Mouse (Mus musculus) hindbrain, embryonic 11.5 days (tissue): ENCODE data around the gene Ncoa7. TPM values are rescaled to one million over a fixed set of nuclear protein-coding genes. Genes with fewer than 3 reads are reported as not detected.

Source experiments
- ATAC-seq: fragments of 200-750 bp; cut with Nextera tagmentation; 2 replicates; pipeline ENCODE4 v1.8.0; 2017; ENCODE audit warnings: mild to moderate bottlenecking, moderate TSS enrichment, moderate library complexity; ENCODE audit not compliant: low FRiP score
- DNase-seq: peaks from one replicate; pipeline ENCODE4 v3.0.0-alpha.2; 2015; ENCODE audit warnings: low spot score
- H3K27ac ChIP-seq: fragments of 300-500 bp; sonication (generic); 2 replicates; pipeline ENCODE4 v1.5.1; 2014; ENCODE audit warnings: mild to moderate bottlenecking, low read depth, low read length
- H3K27me3 ChIP-seq: fragments of 300-500 bp; sonication (generic); 2 replicates; pipeline ENCODE4 v1.6.1; 2014; ENCODE audit warnings: mild to moderate bottlenecking, low read length, moderate library complexity, mixed read lengths; ENCODE audit not compliant: control insufficient read depth, insufficient read depth
- H3K36me3 ChIP-seq: fragments of 300-500 bp; sonication (generic); 2 replicates; pipeline ENCODE4 v1.6.1; 2014; ENCODE audit warnings: mild to moderate bottlenecking, low read length, moderate library complexity, mixed read lengths; ENCODE audit not compliant: control insufficient read depth, insufficient read depth
- H3K4me1 ChIP-seq: fragments of 300-500 bp; sonication (generic); replicated peaks from 2 replicates; pipeline ENCODE4 v1.6.1; 2014; ENCODE audit warnings: low read length, mixed read lengths; ENCODE audit not compliant: control insufficient read depth, insufficient read depth
- H3K4me2 ChIP-seq: fragments of 300-500 bp; sonication (generic); replicated peaks from 2 replicates; pipeline ENCODE4 v1.6.1; 2014; ENCODE audit warnings: mild to moderate bottlenecking, low read depth, low read length
- H3K4me3 ChIP-seq: fragments of 300-500 bp; sonication (generic); 2 replicates; pipeline ENCODE4 v1.5.1; 2014; ENCODE audit warnings: low read depth, low read length
- H3K9ac ChIP-seq: fragments of 300-500 bp; sonication (generic); 2 replicates; pipeline ENCODE4 v1.6.1; 2014; ENCODE audit warnings: low read depth, low read length
- H3K9me3 ChIP-seq: fragments of 300-500 bp; sonication (generic); 2 replicates; pipeline ENCODE4 v1.6.1; 2016; ENCODE audit warnings: low read length; ENCODE audit not compliant: control insufficient read depth
- WGBS: fragments of 180-500 bp; shearing (Covaris S2); extraction: QIAGEN DNeasy Blood & Tissue Kit; methylation state at CpG from one replicate; pipeline ENCODE4 v1.1.7; 2014; 5-methylcytosine and 5-hydroxymethylcytosine counted together
- polyA plus RNA-seq: library from polyadenylated mRNA; unstranded; fragments of >200 nt; fragmentation: Nextera tagmentation; extraction: Ambion mirVana; gene quantifications from 2 replicates; pipeline ENCODE4 v1.2.1, GENCODE M21; 2014

Ncoa7 gene
- polyA plus RNA-seq, 1 experiment from 2014 or later, result 9.3 TPM

DNA sequence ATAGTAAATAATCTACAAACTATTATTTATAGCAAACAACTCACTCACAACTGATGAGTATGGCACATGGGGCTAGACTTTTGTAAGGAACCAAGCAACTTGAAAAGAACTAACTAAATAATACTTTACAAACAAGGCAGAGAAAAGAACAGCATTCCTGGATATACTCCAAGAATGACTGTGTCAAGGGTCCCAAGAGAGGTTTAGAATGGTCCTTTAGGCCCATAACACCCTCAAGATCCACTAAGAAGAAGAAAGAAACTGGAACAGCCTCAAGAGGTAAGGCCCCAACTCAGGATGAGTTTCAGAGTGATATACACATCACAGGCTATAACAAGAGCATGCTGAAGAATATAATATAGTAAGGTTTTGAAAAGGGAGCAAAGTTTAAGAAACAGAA lies 47.1 kb downstream of the Ncoa7 start:
- Histone ChIP-seq H3K9ac (no peak overlapping the region), H3K4me1 (no peaks in the 10 kb centered on the region), H3K4me3 (no peak overlapping the region), H3K27me3 (no peaks in the 10 kb centered on the region), H3K4me2 (no peak overlapping the region), H3K27ac (no peak overlapping the region), H3K36me3 (no peaks in the 10 kb centered on the region), H3K9me3 (no peaks in the 10 kb centered on the region)
- ATAC-seq (no peak), DNase-seq (no peak)

DNA sequence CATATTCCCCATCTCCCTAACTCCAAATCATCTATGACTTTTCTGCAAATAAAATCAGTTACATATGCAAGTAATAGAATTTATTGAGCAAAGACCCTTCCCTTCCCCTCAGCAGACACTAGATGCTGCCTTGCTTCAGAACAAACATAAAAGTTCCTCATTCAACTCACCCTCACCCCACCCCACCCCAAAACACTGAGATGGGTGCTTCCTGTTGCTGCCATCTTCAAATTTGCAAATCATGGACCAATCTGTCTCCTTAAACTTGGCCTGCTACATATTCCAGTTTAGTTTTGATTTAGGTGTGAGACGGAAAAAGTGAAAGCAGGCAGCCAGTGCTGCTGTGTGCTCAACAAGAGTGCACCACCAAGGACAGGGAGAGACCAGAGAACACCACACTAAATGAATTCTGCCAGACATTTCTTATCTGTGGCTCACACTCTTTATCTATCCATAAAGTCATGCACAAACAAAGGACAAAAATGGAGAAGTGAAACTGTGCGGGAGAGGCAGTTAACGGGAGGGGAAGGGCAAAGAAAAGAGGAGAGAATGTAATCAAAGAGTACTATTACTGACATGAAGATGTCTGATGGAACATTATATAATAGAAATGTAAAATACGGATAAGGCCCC lies 48.2 kb downstream of the Ncoa7 start:
- no peak overlapping the region for H3K9ac ChIP-seq
- no peak overlapping the region for H3K4me2 ChIP-seq
- no peak overlapping the region for H3K4me3 ChIP-seq
- 79% methylated on average over 4 of the region's 4 CpGs for WGBS
- H3K27ac ChIP-seq, result no peak overlapping the region
- no peaks in the 10 kb centered on the region for H3K36me3 ChIP-seq
- H3K27me3 ChIP-seq, result no peaks in the 10 kb centered on the region
- no peaks in the 10 kb centered on the region for H3K4me1 ChIP-seq
- H3K9me3 ChIP-seq, result no peaks in the 10 kb centered on the region
- ATAC-seq, result no peak
- DNase-seq, result no peak

DNA sequence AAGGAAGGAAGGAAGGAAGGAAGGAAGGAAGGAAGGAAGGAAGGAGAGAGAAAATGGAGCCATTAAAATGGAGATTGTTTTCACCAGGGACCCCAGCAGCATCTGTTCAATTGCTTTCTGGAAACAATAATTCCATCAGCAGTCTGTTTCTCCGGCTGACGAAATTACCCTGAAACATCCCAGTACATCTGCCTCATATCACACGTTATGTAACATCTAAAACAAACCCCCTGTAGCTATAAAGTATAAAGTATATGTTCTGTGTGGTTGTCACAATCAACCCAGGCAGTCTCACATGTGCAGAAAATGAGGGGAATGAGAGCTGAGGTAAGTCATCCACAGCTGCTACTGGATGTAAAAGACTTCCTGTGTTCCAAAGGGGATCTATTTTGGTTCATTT lies 49.0 kb downstream of the Ncoa7 start:
- 78% methylated on average over 3 of the region's 3 CpGs for WGBS
- Histone ChIP-seq H3K9me3 (no peaks in the 10 kb centered on the region), H3K9ac (no peak overlapping the region), H3K4me2 (no peak overlapping the region), H3K27me3 (no peaks in the 10 kb centered on the region), H3K4me1 (no peaks in the 10 kb centered on the region), H3K27ac (no peak overlapping the region), H3K4me3 (no peak overlapping the region), H3K36me3 (no peaks in the 10 kb centered on the region)
- ATAC-seq (no peak), DNase-seq (no peak)

DNA sequence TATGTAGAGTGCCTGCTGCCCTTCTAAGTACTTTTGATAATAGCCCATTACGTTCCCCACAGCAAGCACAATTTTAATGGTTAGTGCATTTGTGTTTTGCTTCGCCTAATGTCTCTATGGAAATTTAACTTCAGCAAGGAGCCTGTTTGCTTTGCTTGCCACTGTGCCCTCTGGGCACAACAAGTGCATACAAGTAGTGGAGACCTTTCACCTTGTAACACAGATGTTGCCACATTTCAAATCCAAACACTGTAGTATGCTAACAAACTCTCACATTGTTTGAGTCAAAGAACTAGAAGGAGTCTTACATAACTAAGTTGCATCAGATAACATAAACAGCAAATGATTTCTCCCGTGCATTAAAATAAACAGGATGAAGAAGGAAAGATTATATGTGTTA lies 50.6 kb downstream of the Ncoa7 start:
- Histone ChIP-seq H3K27ac (no peak overlapping the region), H3K9me3 (no peaks in the 10 kb centered on the region), H3K4me2 (no peak overlapping the region), H3K36me3 (no peaks in the 10 kb centered on the region), H3K27me3 (no peaks in the 10 kb centered on the region), H3K4me3 (no peak overlapping the region), H3K4me1 (no peaks in the 10 kb centered on the region), H3K9ac (no peak overlapping the region)
- WGBS, result 79% methylated on average over 3 of the region's 3 CpGs
- ATAC-seq, result no peak
- DNase-seq, result no peak

DNA sequence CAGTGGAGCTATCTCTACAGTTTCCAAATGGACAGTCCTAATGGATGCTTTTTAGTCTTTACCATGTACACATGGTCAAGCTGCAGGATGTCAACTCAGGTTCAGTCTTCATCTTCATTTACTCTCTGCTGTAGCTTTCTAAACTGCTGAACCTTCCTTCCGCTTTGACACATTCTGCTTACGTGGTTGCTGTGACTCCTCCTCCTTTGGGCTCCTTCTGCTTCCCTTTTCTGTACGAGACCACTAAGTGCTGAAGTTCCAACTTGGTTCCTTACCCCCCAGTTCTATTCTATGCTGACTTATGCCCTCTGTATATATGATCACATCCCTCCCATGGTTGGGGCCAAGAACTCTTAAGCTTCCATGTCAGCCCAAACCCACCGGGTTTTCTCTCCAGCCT lies 51.5 kb downstream of the Ncoa7 start:
- DNase-seq (no peak), ATAC-seq (no peak)
- WGBS, result 93% methylated on average over 4 of the region's 4 CpGs
- H3K27ac ChIP-seq, result no peak overlapping the region
- no peaks in the 10 kb centered on the region for H3K9me3 ChIP-seq
- no peak overlapping the region for H3K4me2 ChIP-seq
- no peak overlapping the region for H3K9ac ChIP-seq
- H3K27me3 ChIP-seq, result no peaks in the 10 kb centered on the region
- H3K4me1 ChIP-seq, result no peaks in the 10 kb centered on the region
- no peak overlapping the region for H3K4me3 ChIP-seq
- H3K36me3 ChIP-seq, result no peaks in the 10 kb centered on the region

DNA sequence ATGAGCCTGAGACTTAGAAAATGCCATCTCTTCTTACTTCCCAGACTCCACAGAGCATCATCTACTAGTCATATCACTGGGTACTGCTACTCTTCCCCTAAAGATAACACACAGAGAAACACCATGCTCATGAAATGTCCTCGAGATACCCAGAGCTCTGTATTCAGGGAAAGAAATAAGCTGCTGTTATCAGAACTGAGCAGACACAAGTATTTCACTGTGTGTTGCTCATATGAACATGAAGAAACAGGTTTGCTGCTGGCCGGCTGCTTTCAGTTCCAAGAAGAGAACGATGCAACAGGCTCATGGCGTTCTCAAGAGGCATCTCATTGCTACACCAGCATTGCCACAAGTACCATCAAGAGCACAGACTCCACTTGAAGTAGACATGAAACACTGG lies 53.3 kb downstream of the Ncoa7 start:
- Histone ChIP-seq H3K4me2 (no peak overlapping the region), H3K9me3 (no peaks in the 10 kb centered on the region), H3K27me3 (no peaks in the 10 kb centered on the region), H3K27ac (no peak overlapping the region), H3K9ac (no peak overlapping the region), H3K4me3 (no peak overlapping the region), H3K4me1 (no peaks in the 10 kb centered on the region), H3K36me3 (no peaks in the 10 kb centered on the region)
- WGBS, result 88% methylated on average over 4 of the region's 4 CpGs
- DNase-seq (no peak), ATAC-seq (no peak)

DNA sequence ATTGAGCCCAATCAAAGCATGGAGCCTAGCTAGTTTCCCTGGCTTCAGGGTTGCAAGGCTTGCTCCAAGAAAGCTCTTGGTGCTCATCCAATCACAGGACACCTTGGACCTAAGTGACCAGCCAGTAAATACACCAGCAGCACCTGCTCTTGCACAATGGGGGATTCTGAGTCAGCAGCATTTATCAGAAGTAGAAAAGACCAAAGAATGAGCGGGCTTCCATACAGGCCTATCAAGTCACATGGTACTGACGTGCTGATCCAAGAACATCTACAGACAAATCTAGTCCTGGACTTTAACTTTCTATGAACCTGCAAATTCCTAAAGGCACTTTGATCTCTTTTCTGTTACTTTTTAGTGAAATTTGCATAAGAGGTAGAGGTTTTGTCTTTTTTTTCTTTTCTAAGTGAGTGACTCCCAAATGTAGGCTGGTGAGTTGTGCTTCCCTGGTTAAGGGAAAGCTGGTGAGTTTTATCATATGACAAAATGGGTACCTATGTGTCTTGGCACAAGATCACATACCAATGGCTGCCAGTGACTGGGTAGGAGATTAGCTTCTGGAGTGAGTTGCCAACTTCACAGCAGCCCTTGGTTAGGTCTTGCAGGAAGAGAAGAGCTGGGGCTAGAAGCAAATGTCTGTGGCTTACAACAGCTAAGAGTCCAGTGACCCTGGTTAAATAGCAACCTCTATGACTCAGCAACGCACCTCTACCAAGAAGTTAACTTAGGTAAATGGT lies 57.7 kb downstream of the Ncoa7 start:
- DNase-seq (no peak), ATAC-seq (no peak)
- Histone ChIP-seq H3K4me3 (no peak overlapping the region), H3K4me1 (no peaks in the 10 kb centered on the region), H3K27ac (no peak overlapping the region), H3K4me2 (no peak overlapping the region), H3K9me3 (no peaks in the 10 kb centered on the region), H3K9ac (no peak overlapping the region), H3K36me3 (no peaks in the 10 kb centered on the region), H3K27me3 (no peaks in the 10 kb centered on the region)
- WGBS, result 88% methylated on average over 3 of the region's 3 CpGs

DNA sequence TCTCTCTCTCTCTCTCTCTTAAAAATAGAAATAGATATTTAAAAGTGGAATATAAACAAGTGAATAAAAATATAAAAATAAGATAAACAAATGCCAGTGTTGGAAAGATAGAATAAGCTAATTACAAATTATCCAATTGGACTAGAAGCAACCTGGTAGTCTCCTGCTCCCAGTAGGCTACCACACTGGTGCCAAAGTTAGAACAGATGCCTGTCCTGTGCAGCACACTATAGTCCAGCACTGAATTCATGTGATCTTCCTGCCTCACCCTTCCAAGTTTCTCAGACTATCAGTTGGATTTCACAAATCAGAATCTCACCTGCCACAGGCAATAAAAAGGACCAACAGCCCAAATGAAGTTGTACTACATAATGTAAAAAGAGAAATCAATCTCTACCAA lies 59.9 kb downstream of the Ncoa7 start:
- Histone ChIP-seq H3K36me3 (no peaks in the 10 kb centered on the region), H3K27ac (no peak overlapping the region), H3K9me3 (no peaks in the 10 kb centered on the region), H3K27me3 (no peaks in the 10 kb centered on the region), H3K4me3 (no peak overlapping the region), H3K4me1 (no peaks in the 10 kb centered on the region), H3K9ac (no peak overlapping the region), H3K4me2 (no peak overlapping the region)
- ATAC-seq (no peak), DNase-seq (no peak)

DNA sequence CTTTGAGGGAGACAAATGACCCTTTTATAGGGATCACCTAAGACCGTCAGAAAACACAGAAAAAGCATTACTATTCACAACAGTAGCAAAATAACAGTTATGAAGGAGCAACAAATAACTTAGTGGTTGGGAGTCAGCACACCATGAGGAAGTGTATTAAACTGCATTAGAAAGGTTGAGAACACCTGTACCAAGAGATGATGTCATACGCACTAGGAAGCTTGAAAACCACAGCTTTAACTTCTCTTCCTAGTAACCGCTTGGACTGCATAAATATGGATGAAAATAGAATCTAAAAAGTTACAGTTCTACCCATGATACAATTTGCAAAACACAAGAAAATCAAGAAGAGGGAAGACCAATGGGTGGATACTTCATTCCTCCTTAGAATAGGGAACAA lies 64.7 kb downstream of the Ncoa7 start:
- H3K4me2 ChIP-seq, result no peak overlapping the region
- H3K36me3 ChIP-seq, result no peaks in the 10 kb centered on the region
- no peak overlapping the region for H3K27ac ChIP-seq
- ATAC-seq (no peak), DNase-seq (no peak)
- no peaks in the 10 kb centered on the region for H3K4me1 ChIP-seq
- no peak overlapping the region for H3K4me3 ChIP-seq
- no peaks in the 10 kb centered on the region for H3K9me3 ChIP-seq
- H3K9ac ChIP-seq, result no peak overlapping the region
- H3K27me3 ChIP-seq, result no peaks in the 10 kb centered on the region
- WGBS, result 89% methylated on average over 3 of the region's 3 CpGs
